Mouse (Mus musculus) midbrain, embryonic 13.5 days (tissue): ENCODE measurements around the gene Fzr1. TPM values are rescaled to one million over a fixed set of nuclear protein-coding genes. Genes with fewer than 3 reads are reported as not detected.
A peak's percentile ranks its signal among the peaks of the same experiment; 100 is the strongest.

Experiments used
- ATAC-seq: fragments of 200-750 bp; cut with Nextera tagmentation; 2 replicates; pipeline ENCODE4 v1.8.0; 2017; ENCODE audit warnings: mild to moderate bottlenecking, moderate TSS enrichment, moderate library complexity
- H3K27ac ChIP-seq: fragments of 300-500 bp; sonication (generic); 2 replicates; pipeline ENCODE4 v1.5.1; 2015; ENCODE audit warnings: inconsistent platforms, mild to moderate bottlenecking, moderate library complexity
- H3K27me3 ChIP-seq: fragments of 300-500 bp; sonication (generic); 2 replicates; pipeline ENCODE4 v1.6.1; 2015; ENCODE audit warnings: mild to moderate bottlenecking, inconsistent platforms
- H3K36me3 ChIP-seq: fragments of 300-500 bp; sonication (generic); 2 replicates; pipeline ENCODE4 v1.6.1; 2015; ENCODE audit warnings: mild to moderate bottlenecking, inconsistent platforms
- H3K4me1 ChIP-seq: fragments of 300-500 bp; sonication (generic); replicated peaks from 2 replicates; pipeline ENCODE4 v1.6.1; 2015; ENCODE audit warnings: inconsistent platforms
- H3K4me2 ChIP-seq: fragments of 300-500 bp; sonication (generic); replicated peaks from 2 replicates; pipeline ENCODE4 v1.6.1; 2015; ENCODE audit warnings: moderate library complexity, mild to moderate bottlenecking, inconsistent platforms
- H3K4me3 ChIP-seq: fragments of 300-500 bp; sonication (generic); replicated peaks from 2 replicates; pipeline ENCODE4 v1.5.1; 2015; ENCODE audit warnings: mild to moderate bottlenecking, inconsistent platforms
- H3K9ac ChIP-seq: fragments of 300-500 bp; sonication (generic); replicated peaks from 2 replicates; pipeline ENCODE4 v1.6.1; 2015; ENCODE audit warnings: mild to moderate bottlenecking, inconsistent platforms
- H3K9me3 ChIP-seq: fragments of 300-500 bp; sonication (generic); 2 replicates; pipeline ENCODE4 v1.6.1; 2016; ENCODE audit warnings: mild to moderate bottlenecking, inconsistent platforms
- WGBS: fragments of 180-500 bp; shearing (Covaris S2); methylation state at CpG from one replicate; pipeline ENCODE4 v1.1.7; 2015; 5-methylcytosine and 5-hydroxymethylcytosine counted together
- polyA plus RNA-seq: library from polyadenylated mRNA; unstranded; fragments of >200 nt; fragmentation: Nextera tagmentation; extraction: Ambion mirVana; gene quantifications from 2 replicates; pipeline ENCODE4 v1.2.1, GENCODE M21; 2015

Fzr1 gene
- polyA plus RNA-seq, 1 experiment from 2014 or later, result 133 TPM

- ATAC-seq, result no peak
- peaks cover 67% of the 10 kb centered on the region for H3K36me3 ChIP-seq
Measured at GRCm38 (mm10) chr10:81366477-81367206, 11.7 kb downstream of the Fzr1 start.

GRCm38 (mm10) chr10:81365672-81366476 is 12.4 kb downstream of the Fzr1 start, which contains the start of gene 4930404N11Rik:
TSS of gene 4930404N11Rik (minus strand) at chr10:81365816.
- Histone ChIP-seq H3K27me3 (peaks cover 25% of the 10 kb centered on the region), H3K4me2 (peak within 1 kb of the TSS; percentile 56), H3K4me1 (peaks cover 50% of the 10 kb centered on the region), H3K4me3 (peak within 1 kb of the TSS; percentile 36), H3K9me3 (no peaks in the 10 kb centered on the region), H3K9ac (peak within 1 kb of the TSS; percentile 60), H3K36me3 (peaks cover 65% of the 10 kb centered on the region), H3K27ac (0 out of 2 replicates have a peak within 1 kb of the TSS, but pooled peaks have one; percentile 5)
- WGBS, result 16% methylated on average over 12 of the region's 12 CpGs
- peak; percentile 25; the same call in 1 of the 2 replicates for ATAC-seq

More at GRCm38 (mm10) chr10:81366477-81367206, 11.7 kb downstream of the Fzr1 start:
- Histone ChIP-seq H3K27ac (0 out of 2 replicates have a peak overlapping the region, but pooled peaks have one; percentile 5), H3K4me2 (no peak overlapping the region), H3K27me3 (peaks cover 25% of the 10 kb centered on the region), H3K9ac (no peak overlapping the region), H3K9me3 (no peaks in the 10 kb centered on the region), H3K4me3 (no peak overlapping the region), H3K4me1 (peaks cover 45% of the 10 kb centered on the region)
- WGBS, result 67% methylated on average over 6 of the region's 6 CpGs

GRCm38 (mm10) chr10:81365073-81365472 is 13.2 kb downstream of the Fzr1 start:
- Histone ChIP-seq H3K4me2 (peak overlapping the region; percentile 56), H3K4me1 (peaks cover 56% of the 10 kb centered on the region), H3K36me3 (peaks cover 57% of the 10 kb centered on the region), H3K27ac (no peak overlapping the region), H3K9me3 (no peaks in the 10 kb centered on the region), H3K27me3 (peaks cover 25% of the 10 kb centered on the region), H3K4me3 (no peak overlapping the region), H3K9ac (no peak overlapping the region)
- ATAC-seq, result peak; percentile 32
- 29% methylated on average over 4 of the region's 4 CpGs for WGBS

GRCm38 (mm10) chr10:81364666-81365065 is 13.7 kb downstream of the Fzr1 start:
- Histone ChIP-seq H3K27me3 (peaks cover 25% of the 10 kb centered on the region), H3K4me2 (peak overlapping the region; percentile 56), H3K4me1 (peaks cover 56% of the 10 kb centered on the region), H3K36me3 (peaks cover 53% of the 10 kb centered on the region), H3K9ac (peak overlapping the region; percentile 60), H3K27ac (no peak overlapping the region), H3K4me3 (peak overlapping the region; percentile 36), H3K9me3 (no peaks in the 10 kb centered on the region)
- 6% methylated on average over 28 of the region's 28 CpGs for WGBS
- peak; percentile 2 for ATAC-seq

GRCm38 (mm10) chr10:81363436-81364346 is 14.6 kb downstream of the Fzr1 start:
- Histone ChIP-seq H3K4me2 (peak overlapping the region; percentile 56), H3K27me3 (peaks cover 25% of the 10 kb centered on the region), H3K9ac (peak overlapping the region; percentile 60), H3K27ac (no peak overlapping the region), H3K9me3 (no peaks in the 10 kb centered on the region), H3K4me3 (peak overlapping the region; percentile 36), H3K36me3 (peaks cover 44% of the 10 kb centered on the region), H3K4me1 (peaks cover 64% of the 10 kb centered on the region)
- 0 out of 2 replicates have a peak, but pooled peaks have one; percentile 10 for ATAC-seq
- 9% methylated on average over 54 of the region's 54 CpGs for WGBS

- H3K27me3 ChIP-seq, result peaks cover 25% of the 10 kb centered on the region
Measured at GRCm38 (mm10) chr10:81362336-81362949, 15.9 kb downstream of the Fzr1 start.

GRCm38 (mm10) chr10:81360721-81361120 is 17.6 kb downstream of the Fzr1 start:
- 0 out of 2 replicates have a peak overlapping the region, but pooled peaks have one; percentile 36 for H3K9ac ChIP-seq
- H3K4me1 ChIP-seq, result peaks cover 68% of the 10 kb centered on the region
- ATAC-seq, result no peak
- H3K27me3 ChIP-seq, result peaks cover 25% of the 10 kb centered on the region
- H3K4me3 ChIP-seq, result no peak overlapping the region
- H3K4me2 ChIP-seq, result no peak overlapping the region
- 72% methylated on average over 8 of the region's 8 CpGs for WGBS
- peaks cover 15% of the 10 kb centered on the region; the same call in 1 of the 2 replicates for H3K36me3 ChIP-seq
- H3K9me3 ChIP-seq, result no peaks in the 10 kb centered on the region
- H3K27ac ChIP-seq, result no peak overlapping the region

More at GRCm38 (mm10) chr10:81362336-81362949, 15.9 kb downstream of the Fzr1 start:
- Histone ChIP-seq H3K36me3 (peaks cover 31% of the 10 kb centered on the region), H3K9ac (no peak overlapping the region), H3K4me1 (peaks cover 74% of the 10 kb centered on the region), H3K4me3 (no peak overlapping the region), H3K4me2 (no peak overlapping the region), H3K9me3 (no peaks in the 10 kb centered on the region), H3K27ac (no peak overlapping the region)
- no peak for ATAC-seq
- WGBS, result 79% methylated on average over 12 of the region's 12 CpGs

- no peak overlapping the region for H3K27ac ChIP-seq
- no peak for ATAC-seq
- 63% methylated on average over 1 of the region's 1 CpGs for WGBS
- peaks cover 14% of the 10 kb centered on the region; the same call in 1 of the 2 replicates for H3K36me3 ChIP-seq
- H3K9ac ChIP-seq, result peak overlapping the region; percentile 87
- peak overlapping the region; percentile 66 for H3K4me3 ChIP-seq
- peaks cover 20% of the 10 kb centered on the region for H3K27me3 ChIP-seq
- peaks cover 49% of the 10 kb centered on the region for H3K4me1 ChIP-seq
- H3K4me2 ChIP-seq, result peak overlapping the region; percentile 99
- H3K9me3 ChIP-seq, result no peaks in the 10 kb centered on the region
Measured at GRCm38 (mm10) chr10:81358841-81359240, 19.5 kb downstream of the Fzr1 start.

GRCm38 (mm10) chr10:81358209-81358608 is 20.1 kb downstream of the Fzr1 start:
- 20% methylated on average over 4 of the region's 4 CpGs for WGBS
- Histone ChIP-seq H3K9me3 (no peaks in the 10 kb centered on the region), H3K36me3 (peaks cover 14% of the 10 kb centered on the region; the same call in 1 of the 2 replicates), H3K4me3 (peak overlapping the region; percentile 66), H3K4me1 (peaks cover 43% of the 10 kb centered on the region), H3K9ac (peak overlapping the region; percentile 87), H3K4me2 (peak overlapping the region; percentile 99), H3K27me3 (peaks cover 14% of the 10 kb centered on the region), H3K27ac (no peak overlapping the region)
- 0 out of 2 replicates have a peak, but pooled peaks have one; percentile 10 for ATAC-seq

GRCm38 (mm10) chr10:81356991-81357844 is 21.1 kb downstream of the Fzr1 start, which contains the start of gene Mfsd12:
TSS of gene Mfsd12 (plus strand) at chr10:81357491.
- ATAC-seq, result peak; percentile 90
- 2% methylated on average over 78 of the region's 79 CpGs for WGBS
- Histone ChIP-seq H3K36me3 (peaks cover 9% of the 10 kb centered on the region; the same call in 1 of the 2 replicates), H3K27ac (peak within 1 kb of the TSS; percentile 57; the same call in 1 of the 2 replicates), H3K9me3 (no peaks in the 10 kb centered on the region), H3K9ac (peak within 1 kb of the TSS; percentile 87), H3K27me3 (peaks cover 4% of the 10 kb centered on the region; the same call in 1 of the 2 replicates), H3K4me2 (peak within 1 kb of the TSS; percentile 99), H3K4me3 (peak within 1 kb of the TSS; percentile 66), H3K4me1 (peaks cover 34% of the 10 kb centered on the region)
